Mouse (Mus musculus) heart, embryonic 15.5 days (tissue): ENCODE measurements at regions not wholly inside any gene's neighbourhood (a gene's known extent, or its start where the extent isn't known, plus 50 kb on each side); places are given as distances from the start of the nearest gene placed in this dataset.

Experiments
- ATAC-seq: fragments of 200-750 bp; cut with Nextera tagmentation; replicated peaks from 2 replicates; pipeline ENCODE4 v1.8.0; 2017; ENCODE audit warnings: low read depth, moderate TSS enrichment; ENCODE audit not compliant: insufficient number of reproducible peaks, insufficient read depth, low FRiP score
- H3K27ac ChIP-seq: fragments of 300-500 bp; sonication (generic); 2 replicates; pipeline ENCODE4 v1.5.1; 2015; ENCODE audit warnings: mild to moderate bottlenecking, inconsistent platforms
- H3K27me3 ChIP-seq: fragments of 300-500 bp; sonication (generic); 2 replicates; pipeline ENCODE4 v1.6.1; 2015; ENCODE audit warnings: inconsistent platforms
- H3K36me3 ChIP-seq: fragments of 300-500 bp; sonication (generic); 2 replicates; pipeline ENCODE4 v1.6.1; 2015; ENCODE audit warnings: mild to moderate bottlenecking, inconsistent platforms
- H3K4me1 ChIP-seq: fragments of 300-500 bp; sonication (generic); replicated peaks from 2 replicates; pipeline ENCODE4 v1.6.1; 2015; ENCODE audit warnings: inconsistent platforms
- H3K4me2 ChIP-seq: fragments of 300-500 bp; sonication (generic); 2 replicates; pipeline ENCODE4 v1.6.1; 2015; ENCODE audit warnings: inconsistent platforms, mild to moderate bottlenecking, moderate library complexity
- H3K4me3 ChIP-seq: fragments of 300-500 bp; sonication (generic); 2 replicates; pipeline ENCODE4 v1.5.1; 2015; ENCODE audit warnings: mild to moderate bottlenecking, inconsistent platforms
- H3K9ac ChIP-seq: fragments of 300-500 bp; sonication (generic); 2 replicates; pipeline ENCODE4 v1.6.1; 2015; ENCODE audit warnings: mild to moderate bottlenecking, inconsistent platforms
- H3K9me3 ChIP-seq: fragments of 300-500 bp; sonication (generic); replicated peaks from 2 replicates; pipeline ENCODE4 v1.6.1; 2016; ENCODE audit warnings: inconsistent platforms
- WGBS: fragments of 180-500 bp; shearing (Covaris S2); methylation state at CpG from one replicate; pipeline ENCODE4 v1.1.7; 2015; ENCODE audit warnings: mixed read lengths; 5-methylcytosine and 5-hydroxymethylcytosine counted together

- Histone ChIP-seq H3K4me3 (no peak overlapping the region), H3K9me3 (no peaks in the 10 kb centered on the region), H3K27me3 (no peaks in the 10 kb centered on the region), H3K27ac (no peak overlapping the region), H3K4me1 (no peaks in the 10 kb centered on the region), H3K4me2 (no peak overlapping the region), H3K9ac (no peak overlapping the region), H3K36me3 (no peaks in the 10 kb centered on the region)
- no peak for ATAC-seq
- WGBS: 79% methylated on average over 2 of the region's 2 CpGs
Observed at GRCm38 (mm10) chr3:57228400-57228799, 73.4 kb downstream of the Tm4sf1 start.

- Histone ChIP-seq H3K9me3 (no peaks in the 10 kb centered on the region), H3K36me3 (no peaks in the 10 kb centered on the region), H3K4me3 (no peak overlapping the region), H3K4me2 (no peak overlapping the region), H3K27ac (no peak overlapping the region), H3K9ac (no peak overlapping the region), H3K27me3 (no peaks in the 10 kb centered on the region), H3K4me1 (no peaks in the 10 kb centered on the region)
- 67% methylated on average over 2 of the region's 2 CpGs for WGBS
- no peak for ATAC-seq
Observed at GRCm38 (mm10) chr3:57223773-57224172, 78.0 kb downstream of the Tm4sf1 start.

GRCm38 (mm10) chr3:57222318-57222914 is 79.4 kb downstream of the Tm4sf1 start:
- Histone ChIP-seq H3K27me3 (no peaks in the 10 kb centered on the region), H3K9ac (no peak overlapping the region), H3K9me3 (no peaks in the 10 kb centered on the region), H3K4me2 (no peak overlapping the region), H3K4me1 (no peaks in the 10 kb centered on the region), H3K27ac (no peak overlapping the region), H3K36me3 (no peaks in the 10 kb centered on the region), H3K4me3 (no peak overlapping the region)
- 78% methylated on average over 3 of the region's 3 CpGs for WGBS
- no peak for ATAC-seq

GRCm38 (mm10) chr3:57218431-57218830 is 83.4 kb downstream of the Tm4sf1 start:
- no peaks in the 10 kb centered on the region for H3K27me3 ChIP-seq
- no peak overlapping the region for H3K27ac ChIP-seq
- no peak overlapping the region for H3K4me3 ChIP-seq
- H3K4me1 ChIP-seq: no peaks in the 10 kb centered on the region
- no peak for ATAC-seq
- H3K9me3 ChIP-seq: no peaks in the 10 kb centered on the region
- WGBS: 57% methylated on average over 3 of the region's 3 CpGs
- H3K4me2 ChIP-seq: no peak overlapping the region
- H3K9ac ChIP-seq: no peak overlapping the region
- H3K36me3 ChIP-seq: no peaks in the 10 kb centered on the region

- WGBS: 24% methylated on average over 3 of the region's 3 CpGs
- H3K4me1 ChIP-seq: no peaks in the 10 kb centered on the region
- H3K9me3 ChIP-seq: no peaks in the 10 kb centered on the region
- no peak overlapping the region for H3K27ac ChIP-seq
- H3K4me2 ChIP-seq: no peak overlapping the region
- H3K4me3 ChIP-seq: no peak overlapping the region
- no peaks in the 10 kb centered on the region for H3K36me3 ChIP-seq
- no peak for ATAC-seq
- H3K9ac ChIP-seq: no peak overlapping the region
- no peaks in the 10 kb centered on the region for H3K27me3 ChIP-seq
Observed at GRCm38 (mm10) chr3:57204066-57204723, 97.6 kb downstream of the Tm4sf1 start.

GRCm38 (mm10) chr3:57203418-57203817 is 98.4 kb downstream of the Tm4sf1 start:
- ATAC-seq: no peak
- WGBS: 70% methylated on average over 4 of the region's 4 CpGs
- H3K9ac ChIP-seq: no peak overlapping the region
- H3K4me1 ChIP-seq: no peaks in the 10 kb centered on the region
- no peaks in the 10 kb centered on the region for H3K36me3 ChIP-seq
- no peaks in the 10 kb centered on the region for H3K27me3 ChIP-seq
- no peak overlapping the region for H3K4me2 ChIP-seq
- H3K9me3 ChIP-seq: no peaks in the 10 kb centered on the region
- no peak overlapping the region for H3K27ac ChIP-seq
- H3K4me3 ChIP-seq: no peak overlapping the region

- no peaks in the 10 kb centered on the region for H3K36me3 ChIP-seq
Observed at GRCm38 (mm10) chr3:57181587-57181986, 120.2 kb downstream of the Tm4sf1 start.

GRCm38 (mm10) chr3:57153177-57153948 is 148.4 kb downstream of the Tm4sf1 start:
- ATAC-seq: no peak
- H3K9me3 ChIP-seq: no peaks in the 10 kb centered on the region
- no peaks in the 10 kb centered on the region for H3K27me3 ChIP-seq
- no peaks in the 10 kb centered on the region for H3K4me1 ChIP-seq
- no peak overlapping the region for H3K9ac ChIP-seq
- H3K4me3 ChIP-seq: no peak overlapping the region
- 64% methylated on average over 4 of the region's 4 CpGs for WGBS
- H3K4me2 ChIP-seq: no peak overlapping the region
- no peak overlapping the region for H3K27ac ChIP-seq
- no peaks in the 10 kb centered on the region for H3K36me3 ChIP-seq

More at GRCm38 (mm10) chr3:57181587-57181986, 120.2 kb downstream of the Tm4sf1 start:
- no peak overlapping the region for H3K4me2 ChIP-seq
- no peak overlapping the region for H3K27ac ChIP-seq
- H3K4me3 ChIP-seq: no peak overlapping the region
- 26% methylated on average over 4 of the region's 4 CpGs for WGBS
- H3K9ac ChIP-seq: no peak overlapping the region
- H3K27me3 ChIP-seq: no peaks in the 10 kb centered on the region
- no peaks in the 10 kb centered on the region for H3K4me1 ChIP-seq
- no peaks in the 10 kb centered on the region for H3K9me3 ChIP-seq
- no peak for ATAC-seq

- no peaks in the 10 kb centered on the region for H3K27me3 ChIP-seq
- 70% methylated on average over 3 of the region's 3 CpGs for WGBS
Observed at GRCm38 (mm10) chr3:57149156-57149555, 152.6 kb downstream of the Tm4sf1 start.

GRCm38 (mm10) chr3:57136847-57137246 is 164.9 kb downstream of the Tm4sf1 start:
- Histone ChIP-seq H3K4me1 (no peaks in the 10 kb centered on the region), H3K36me3 (no peaks in the 10 kb centered on the region), H3K9me3 (no peaks in the 10 kb centered on the region), H3K4me2 (peak overlapping the region; percentile 70), H3K27me3 (no peaks in the 10 kb centered on the region), H3K4me3 (peak overlapping the region; percentile 43), H3K27ac (no peak overlapping the region), H3K9ac (no peak overlapping the region)
- ATAC-seq: no peak; the same call in 1 of the 2 replicates
- WGBS: 18% methylated on average over 24 of the region's 24 CpGs

More at GRCm38 (mm10) chr3:57149156-57149555, 152.6 kb downstream of the Tm4sf1 start:
- Histone ChIP-seq H3K4me1 (no peaks in the 10 kb centered on the region), H3K4me2 (no peak overlapping the region), H3K4me3 (no peak overlapping the region), H3K9ac (no peak overlapping the region), H3K27ac (no peak overlapping the region), H3K36me3 (no peaks in the 10 kb centered on the region), H3K9me3 (no peaks in the 10 kb centered on the region)
- ATAC-seq: no peak

GRCm38 (mm10) chr3:57128606-57129005 is 173.2 kb downstream of the Tm4sf1 start:
- no peak for ATAC-seq
- H3K9me3 ChIP-seq: no peaks in the 10 kb centered on the region
- H3K4me3 ChIP-seq: no peak overlapping the region
- H3K36me3 ChIP-seq: no peaks in the 10 kb centered on the region
- no peaks in the 10 kb centered on the region for H3K27me3 ChIP-seq
- 66% methylated on average over 2 of the region's 2 CpGs for WGBS
- H3K27ac ChIP-seq: no peak overlapping the region
- H3K9ac ChIP-seq: no peak overlapping the region
- H3K4me2 ChIP-seq: no peak overlapping the region
- H3K4me1 ChIP-seq: no peaks in the 10 kb centered on the region
